Mouse (Mus musculus) layer of hippocampus, adult 2 months (tissue): ENCODE measurements at regions not wholly inside any gene's neighbourhood (a gene's known extent, or its start where the extent isn't known, plus 50 kb on each side); places are given as distances from the start of the nearest gene placed in this dataset.

ENCODE experiments used
- DNase-seq, 2 experiments: peaks; one replicate each; pipeline ENCODE4 v3.0.0; 2022; ENCODE audit warnings: low spot score in 2 of 2
- H3K27ac ChIP-seq: fragments of 200-600 bp; 2 replicates; pipeline ENCODE4 v1.8.1; 2022
- H3K4me3 ChIP-seq: fragments of 200-600 bp; 2 replicates; pipeline ENCODE4 v1.8.1; 2022; ENCODE audit warnings: mild to moderate bottlenecking
- CTCF ChIP-seq: fragments of 200-600 bp; conservative IDR thresholded peaks from 2 replicates; pipeline ENCODE4 v1.8.1; 2022; ENCODE audit warnings: antibody characterized with exemption, mild to moderate bottlenecking, moderate library complexity

GRCm38 (mm10) chr4:131141890-131142465 lies 197.8 kb downstream of the Matn1 start:
- TF ChIP-seq CTCF: no peak
- Histone ChIP-seq H3K4me3 (no peak overlapping the region), H3K27ac (no peak overlapping the region)
- no peak for DNase-seq

DNA sequence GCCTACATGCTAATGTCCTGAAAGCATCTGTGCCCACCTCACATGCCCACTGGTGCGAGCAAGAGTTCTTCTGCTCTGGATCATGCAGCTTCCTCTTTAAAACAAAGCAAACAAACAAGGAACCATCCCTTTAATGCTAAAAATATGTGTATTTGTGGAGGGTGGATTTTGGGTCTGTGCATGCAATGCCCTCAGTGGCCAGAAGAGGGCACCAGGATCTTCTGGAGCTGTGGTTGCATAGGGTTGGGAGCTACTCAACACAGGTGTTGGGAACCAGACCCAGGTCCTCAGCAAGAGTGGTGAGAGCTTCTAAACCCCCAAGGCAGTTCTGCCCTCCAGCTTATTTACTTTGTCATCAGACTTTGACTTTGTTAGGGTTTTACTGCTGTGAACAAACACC lies 201.3 kb downstream of the Matn1 start:
- H3K27ac ChIP-seq: no peak overlapping the region
- no peak overlapping the region for H3K4me3 ChIP-seq
- peak; percentile 57 for TF ChIP-seq CTCF
- no peak for DNase-seq

GRCm38 (mm10) chr4:131148042-131148747 lies 204.0 kb downstream of the Matn1 start:
- Histone ChIP-seq H3K4me3 (no peak overlapping the region), H3K27ac (no peak overlapping the region)
- no peak for TF ChIP-seq CTCF
- DNase-seq: no peak

- H3K4me3 ChIP-seq: no peak overlapping the region
- no peak overlapping the region for H3K27ac ChIP-seq
- DNase-seq: no peak
- TF ChIP-seq CTCF: no peak
Measured at GRCm38 (mm10) chr4:131149466-131149865, 205.3 kb downstream of the Matn1 start.

- no peak for TF ChIP-seq CTCF
- Histone ChIP-seq H3K4me3 (no peak overlapping the region), H3K27ac (no peak overlapping the region)
- DNase-seq: no peak
Measured at GRCm38 (mm10) chr4:131159712-131160111, 215.5 kb downstream of the Matn1 start.

DNA sequence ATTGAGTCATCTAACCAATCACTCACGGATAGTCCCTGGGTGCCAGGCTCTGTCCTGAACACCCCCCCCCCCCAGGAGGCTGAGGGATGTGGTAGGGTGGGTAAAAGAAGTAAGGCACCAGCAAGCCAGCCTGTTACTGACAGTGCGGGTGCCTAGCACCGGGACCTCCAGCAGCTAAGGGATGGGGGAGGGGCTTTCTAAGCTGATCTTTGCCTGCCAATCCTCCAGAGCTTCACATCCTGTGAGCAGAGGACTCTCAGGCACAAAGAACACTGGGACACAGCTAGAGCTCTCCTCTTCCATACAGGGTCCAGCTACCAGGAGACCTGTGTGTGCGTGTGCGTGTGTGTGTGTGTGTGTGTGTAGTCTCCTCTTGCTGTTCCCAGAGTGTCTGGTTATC lies 215.9 kb downstream of the Matn1 start:
- TF ChIP-seq CTCF: no peak
- DNase-seq: no peak
- Histone ChIP-seq H3K4me3 (no peak overlapping the region), H3K27ac (no peak overlapping the region)

DNA sequence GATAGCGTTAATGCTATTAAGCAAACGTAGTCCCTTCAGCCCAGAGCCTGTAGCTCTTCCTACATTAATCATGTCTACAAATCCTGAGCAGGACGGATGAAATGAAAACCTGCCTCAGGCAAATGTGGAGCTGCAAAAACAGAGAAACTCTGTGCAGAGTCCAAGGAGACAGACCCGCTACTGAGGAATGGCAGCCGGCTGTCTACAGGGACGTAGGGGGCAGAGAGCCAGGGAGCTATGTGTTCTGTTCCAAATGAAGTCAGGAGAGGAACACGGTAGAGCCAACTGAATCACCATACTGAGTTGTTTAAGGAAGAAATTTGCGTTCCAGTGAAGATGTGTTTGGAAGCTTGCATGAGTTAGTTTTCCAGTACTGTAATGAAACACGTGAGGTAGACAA lies 217.3 kb downstream of the Matn1 start:
- DNase-seq: no peak
- H3K4me3 ChIP-seq: no peak overlapping the region

DNA sequence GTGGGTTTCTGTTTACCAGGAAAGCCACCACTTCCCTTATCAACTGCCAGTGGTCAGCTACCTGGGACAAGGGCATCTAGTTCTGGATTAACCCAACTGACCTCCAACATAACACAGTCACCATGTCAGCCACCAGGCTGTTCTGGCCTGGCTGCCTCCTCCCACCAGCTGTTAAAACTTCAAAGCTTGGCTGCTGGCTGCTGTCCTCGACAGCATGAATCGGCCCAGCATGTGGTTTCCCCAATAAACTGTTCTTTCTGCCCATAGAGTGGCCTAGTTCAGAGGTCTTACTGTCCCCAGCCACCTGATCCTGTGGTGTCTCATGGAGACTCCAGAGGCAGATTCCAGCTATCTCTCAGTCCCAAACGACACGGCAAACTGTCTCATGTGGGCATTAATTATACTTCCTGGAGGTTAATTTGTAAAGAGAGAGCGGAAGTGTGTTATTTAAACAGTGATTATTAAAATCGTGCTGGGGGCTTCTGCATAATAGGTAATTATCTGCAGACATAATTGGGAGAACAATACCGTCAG lies 219.7 kb downstream of the Matn1 start:
- no peak for TF ChIP-seq CTCF
- Histone ChIP-seq H3K4me3 (no peak overlapping the region), H3K27ac (no peak overlapping the region)
- DNase-seq: no peak

More for the DNA sequence above, 217.3 kb downstream of the Matn1 start:
- TF ChIP-seq CTCF: no peak
- H3K27ac ChIP-seq: no peak overlapping the region

- TF ChIP-seq CTCF: no peak
- Histone ChIP-seq H3K4me3 (no peak overlapping the region), H3K27ac (no peak overlapping the region)
- DNase-seq: no peak
Measured at GRCm38 (mm10) chr4:131166574-131167270, 222.5 kb downstream of the Matn1 start.

- no peak overlapping the region for H3K27ac ChIP-seq
- no peak overlapping the region for H3K4me3 ChIP-seq
- no peak for DNase-seq
- no peak for TF ChIP-seq CTCF
Measured at GRCm38 (mm10) chr4:131167921-131168320, 223.7 kb downstream of the Matn1 start.

DNA sequence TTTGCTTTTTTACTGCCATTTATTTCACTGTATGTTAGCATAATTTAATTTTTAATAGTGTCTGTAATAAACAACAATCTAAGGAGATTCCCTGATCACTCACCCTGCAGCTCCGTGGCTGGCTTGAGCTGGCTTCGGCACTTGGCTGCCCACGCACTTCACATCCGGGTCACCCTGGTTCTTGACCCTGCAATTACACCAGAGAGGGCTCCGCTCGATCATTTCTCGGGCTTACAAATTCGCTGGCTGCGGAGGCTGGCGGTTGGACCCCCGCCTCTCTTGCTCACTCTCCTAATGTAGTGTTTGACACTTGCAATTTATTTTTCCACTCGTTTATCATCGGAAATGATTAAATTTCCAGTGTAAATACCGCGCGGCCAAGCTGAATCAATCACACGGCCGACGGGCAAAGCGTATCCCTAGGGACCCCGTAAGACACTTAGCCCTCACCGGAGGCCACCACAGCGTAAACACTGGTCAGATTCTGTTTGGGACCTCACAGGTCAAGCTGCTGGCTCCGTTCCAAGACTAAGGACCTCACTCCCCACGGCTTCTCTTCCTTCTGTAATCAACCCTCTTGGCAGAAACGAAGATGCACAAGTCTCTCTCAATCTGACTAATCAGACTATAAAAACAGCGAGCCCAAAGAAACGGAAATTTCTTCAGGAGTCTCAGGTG lies 229.7 kb downstream of the Matn1 start:
- TF ChIP-seq CTCF: no peak
- Histone ChIP-seq H3K27ac (no peak overlapping the region), H3K4me3 (no peak overlapping the region)
- no peak for DNase-seq

DNA sequence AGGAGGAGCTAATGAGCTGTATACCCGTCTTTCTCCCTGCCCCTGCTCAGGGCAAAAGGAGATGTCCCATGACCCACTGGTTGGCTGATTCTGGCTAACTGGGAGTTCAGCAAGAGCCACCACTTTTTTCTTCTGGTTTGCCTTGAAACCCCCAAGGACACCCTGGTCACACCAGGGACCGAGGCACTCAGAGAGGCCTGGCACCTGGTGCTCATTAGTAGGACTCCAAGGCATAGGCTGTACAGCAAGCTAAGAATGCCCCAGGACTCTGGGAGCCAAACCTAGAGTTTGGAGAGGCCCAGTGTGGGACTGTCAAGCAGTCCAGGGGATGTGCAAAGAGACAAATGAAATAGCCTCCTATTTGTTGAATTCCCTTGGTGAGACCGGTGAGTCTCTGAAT lies 232.5 kb downstream of the Matn1 start:
- H3K4me3 ChIP-seq: no peak overlapping the region
- H3K27ac ChIP-seq: no peak overlapping the region
- TF ChIP-seq CTCF: no peak
- no peak for DNase-seq

DNA sequence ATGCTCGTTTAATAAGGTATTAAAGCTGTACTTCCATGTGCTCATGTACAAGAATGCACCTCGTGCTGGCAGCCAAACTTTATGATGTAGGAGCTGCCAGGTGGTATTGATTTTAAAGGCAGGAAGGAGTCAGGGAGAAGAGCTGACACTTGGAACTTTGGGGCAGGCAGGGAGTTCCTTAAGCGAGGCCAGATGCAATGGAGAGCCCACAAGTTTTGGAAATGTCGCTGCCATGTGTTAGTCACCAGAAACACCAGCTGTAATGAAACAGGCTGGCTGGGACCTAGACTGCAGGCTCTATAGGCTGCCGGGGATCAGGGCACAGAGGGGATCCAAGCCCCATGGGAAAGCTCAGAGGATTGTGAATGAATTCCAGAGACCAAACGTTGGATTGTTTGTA lies 233.7 kb downstream of the Matn1 start:
- no peak overlapping the region for H3K27ac ChIP-seq
- no peak overlapping the region for H3K4me3 ChIP-seq
- TF ChIP-seq CTCF: no peak
- DNase-seq: peak in 1 of 2 experiments; percentile 21
